Mouse (Mus musculus) ovary, adult 18-20 months (tissue): ENCODE data around the gene Acer3.
A peak's percentile ranks its signal among the peaks of the same experiment; 100 is the strongest.

Experiments used
- DNase-seq: peaks from one replicate; pipeline ENCODE4 v3.0.0; 2022; ENCODE audit warnings: low spot score, mixed read lengths

The Acer3 gene

GRCm38 (mm10) chr7:98321083-98321482 lies at the start of gene Acer3:
Gene Acer3, minus strand, starts transcription at chr7:98321208.
- DNase-seq, result no peak

GRCm38 (mm10) chr7:98369762-98370369 lies 48.9 kb upstream of the Acer3 start:
- DNase-seq, result no peak

DNA sequence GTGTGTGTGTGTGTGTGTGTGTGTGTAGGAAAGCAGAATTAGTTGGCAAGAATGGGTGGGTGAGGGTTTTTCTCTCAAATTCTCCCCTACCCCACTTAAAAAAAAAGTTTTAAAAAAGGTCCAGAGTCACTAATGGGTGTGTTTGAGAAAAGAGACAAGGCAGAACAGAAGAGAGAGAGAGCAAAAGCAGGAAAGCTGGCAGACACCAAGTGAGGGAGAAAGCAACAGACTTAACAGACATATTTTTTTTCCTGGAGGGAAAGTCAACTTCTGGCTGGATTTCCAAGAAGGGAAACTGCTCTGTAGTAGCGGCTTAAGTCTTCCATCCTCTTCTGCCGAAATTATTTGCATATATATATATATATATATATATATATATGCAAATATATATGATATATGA lies 40.7 kb upstream of the Acer3 start:
- no peak for DNase-seq

DNA sequence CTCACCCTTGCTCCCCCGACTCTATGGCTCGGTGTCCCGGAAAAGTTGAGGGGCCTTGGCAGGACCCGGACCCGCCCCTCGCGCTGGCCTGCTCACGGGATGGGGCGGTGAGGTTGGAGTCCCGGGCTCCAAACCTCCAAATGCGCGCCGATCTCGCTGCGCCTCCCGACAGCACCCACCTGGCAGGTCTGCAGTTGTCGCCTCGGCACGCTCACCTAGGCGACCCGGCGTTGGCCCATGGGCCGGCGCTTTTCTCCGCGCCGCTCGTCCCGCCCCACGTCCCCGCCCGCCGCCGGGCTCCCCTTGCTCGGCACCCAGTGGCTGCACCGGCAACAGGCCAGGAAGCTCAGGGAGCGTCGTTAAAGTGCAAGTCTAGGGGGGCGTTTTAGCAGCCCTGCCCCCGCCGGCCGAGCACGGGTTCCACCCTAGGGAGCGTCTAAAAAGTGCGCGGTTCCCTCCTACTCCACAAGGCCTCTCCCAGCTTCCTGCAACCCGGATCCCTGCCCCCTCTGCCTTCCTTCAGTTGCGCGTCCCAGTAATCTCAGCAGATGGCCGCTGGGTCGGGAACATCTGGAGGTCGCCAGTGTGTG lies 40.1 kb upstream of the Acer3 start, which contains the start of gene Tsku:
TSS of gene Tsku (minus strand) at position 266 of the 590 bp plus-strand sequence.
- peak; percentile 90 for DNase-seq

DNA sequence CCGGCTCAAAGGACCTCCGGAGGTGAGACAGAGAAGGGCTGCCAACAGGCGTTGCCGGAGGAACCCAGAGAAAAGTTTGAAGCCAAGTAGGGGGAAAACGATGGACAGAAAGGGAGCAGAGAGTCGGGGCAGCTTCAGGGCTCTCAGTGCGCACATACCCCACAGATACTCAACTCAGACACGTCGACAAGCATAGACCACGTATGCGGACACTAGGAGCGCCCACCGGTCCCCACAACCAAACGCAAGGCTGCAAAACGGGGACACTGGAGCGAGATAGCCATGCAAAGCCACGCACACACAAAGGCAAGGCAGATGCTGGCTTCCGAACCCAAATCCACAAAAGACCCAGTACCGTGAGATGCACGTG lies 39.6 kb upstream of the Acer3 start:
- DNase-seq, result no peak

GRCm38 (mm10) chr7:98359951-98360620 lies 39.1 kb upstream of the Acer3 start:
- DNase-seq, result peak; percentile 17

GRCm38 (mm10) chr7:98358016-98358415 lies 37.0 kb upstream of the Acer3 start:
- DNase-seq, result no peak

- DNase-seq, result no peak
These were observed 36.3 kb upstream of the Acer3 start for GRCm38 (mm10) chr7:98357324-98357723.

DNA sequence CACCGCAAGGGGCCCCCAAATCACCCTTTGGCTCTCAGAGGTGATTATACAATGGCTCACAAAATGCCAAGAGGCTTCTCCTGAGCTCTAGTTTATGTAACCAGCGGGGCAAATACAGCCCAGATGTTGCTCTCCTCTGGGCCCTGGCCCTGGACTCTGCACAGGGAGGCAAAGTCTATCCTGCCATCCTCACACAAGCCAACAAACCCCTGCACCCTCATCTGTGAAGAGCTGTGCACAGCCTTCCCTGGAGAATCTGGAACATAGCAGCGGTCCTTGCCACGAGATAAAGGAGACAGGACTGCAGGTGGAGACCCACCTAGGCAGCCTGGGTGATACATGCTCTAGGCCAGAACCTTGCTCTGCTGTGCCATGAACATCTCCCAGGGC lies 33.9 kb upstream of the Acer3 start:
- no peak for DNase-seq

- DNase-seq, result no peak
These were observed 33.3 kb upstream of the Acer3 start for GRCm38 (mm10) chr7:98354160-98354920.

GRCm38 (mm10) chr7:98353616-98354015 lies 32.6 kb upstream of the Acer3 start:
- DNase-seq, result no peak

DNA sequence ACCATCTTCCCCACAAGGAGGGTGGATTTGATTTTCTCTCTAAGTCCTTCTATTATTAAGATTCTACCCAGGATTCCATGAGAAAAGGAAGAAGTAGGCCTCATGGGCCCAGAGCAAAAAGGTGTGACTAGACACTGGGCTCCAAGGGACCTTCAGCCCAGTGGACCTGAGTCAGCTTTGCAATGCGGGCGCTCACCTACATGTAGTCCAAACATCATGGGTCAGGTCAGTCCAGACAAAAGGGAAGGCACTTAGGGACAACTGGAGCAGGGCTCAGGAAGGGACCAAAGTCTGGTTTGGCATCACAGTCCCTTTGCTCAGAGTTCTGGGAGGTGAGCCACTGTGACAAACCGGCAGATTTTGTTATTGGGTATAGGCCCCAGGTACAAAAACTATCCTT lies 30.5 kb upstream of the Acer3 start:
- no peak for DNase-seq

GRCm38 (mm10) chr7:98349821-98350220 lies 28.8 kb upstream of the Acer3 start:
- no peak for DNase-seq

DNA sequence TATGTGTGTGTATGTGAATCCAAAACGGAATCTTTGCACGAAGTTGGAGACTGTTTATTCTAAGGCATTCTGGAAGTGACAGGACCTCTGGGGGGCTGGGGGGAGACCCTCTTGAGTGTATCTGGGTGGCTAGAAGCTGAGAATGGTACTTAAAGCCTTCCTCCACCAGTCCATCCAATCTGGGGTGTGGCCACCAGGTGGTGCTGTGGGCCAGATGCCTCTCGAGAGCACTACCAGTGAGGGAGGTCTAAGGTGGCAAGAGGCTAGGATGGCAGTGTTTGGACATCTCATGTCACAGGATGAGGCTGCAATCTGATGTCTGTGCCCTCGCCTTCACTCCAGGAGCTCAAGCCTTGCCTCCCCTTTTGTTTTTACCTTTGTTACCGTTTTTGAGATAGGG lies 28.1 kb upstream of the Acer3 start:
- DNase-seq, result peak; percentile 43

DNA sequence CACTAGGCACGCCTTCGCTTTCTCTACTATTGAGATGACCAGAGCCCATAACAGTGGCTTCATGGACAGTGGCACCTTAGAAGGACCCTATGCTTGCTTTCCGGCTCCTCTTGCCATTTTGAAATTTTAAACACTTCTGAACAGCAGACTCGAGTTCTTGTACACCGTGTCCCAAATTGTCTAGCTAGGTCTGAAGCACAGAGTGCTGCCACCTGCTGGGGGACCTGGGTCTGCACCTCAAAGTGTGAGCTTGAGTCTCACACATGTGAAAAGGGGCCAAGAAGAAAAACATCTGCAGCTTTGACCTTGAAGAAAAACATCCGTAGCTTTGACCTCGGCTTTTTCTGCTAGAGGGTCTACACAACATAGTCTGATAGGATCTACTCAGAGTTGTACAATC lies 27.0 kb upstream of the Acer3 start:
- no peak for DNase-seq

- DNase-seq, result no peak
These were observed 26.5 kb upstream of the Acer3 start for GRCm38 (mm10) chr7:98347471-98347870.

GRCm38 (mm10) chr7:98345036-98345435 lies 24.0 kb upstream of the Acer3 start:
- no peak for DNase-seq

DNA sequence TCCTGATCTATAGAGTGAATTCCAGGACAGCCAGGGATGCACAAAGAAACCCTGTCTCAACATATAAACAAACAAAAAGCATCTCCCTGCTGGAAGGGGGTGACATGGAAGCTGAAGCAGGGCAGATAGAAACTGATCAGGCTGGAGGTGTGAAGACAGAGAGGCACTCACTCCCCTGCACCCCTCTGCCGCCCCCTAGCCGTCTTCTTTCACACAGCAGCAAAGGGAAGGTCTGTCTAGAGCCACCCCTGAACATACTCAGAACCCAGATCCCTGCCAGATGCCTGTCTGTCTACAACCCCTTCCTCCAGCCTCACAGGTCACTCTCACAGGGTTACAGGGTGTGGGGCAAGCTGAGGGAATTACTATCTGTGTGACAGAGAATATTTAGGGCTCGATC lies 23.4 kb upstream of the Acer3 start:
- DNase-seq, result no peak

DNA sequence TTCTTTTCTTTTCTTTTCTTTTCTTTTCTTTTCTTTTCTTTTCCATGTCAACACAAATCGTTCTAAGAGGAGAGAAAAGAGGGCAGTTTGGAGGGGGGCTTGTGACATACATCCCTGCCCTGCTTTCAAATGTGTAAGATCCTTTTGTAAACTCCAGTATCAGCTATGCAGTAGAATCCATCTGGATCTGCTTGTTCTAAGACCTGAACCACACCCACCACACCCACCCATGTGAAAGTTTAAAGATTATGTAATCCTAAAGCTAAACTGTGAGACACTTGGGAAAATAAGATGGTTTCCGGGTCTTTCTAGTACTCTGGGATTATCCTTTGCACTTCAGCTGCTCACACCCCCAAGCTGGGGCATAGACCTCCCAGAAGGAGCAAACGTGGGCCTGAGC lies 21.2 kb upstream of the Acer3 start:
- no peak for DNase-seq

DNA sequence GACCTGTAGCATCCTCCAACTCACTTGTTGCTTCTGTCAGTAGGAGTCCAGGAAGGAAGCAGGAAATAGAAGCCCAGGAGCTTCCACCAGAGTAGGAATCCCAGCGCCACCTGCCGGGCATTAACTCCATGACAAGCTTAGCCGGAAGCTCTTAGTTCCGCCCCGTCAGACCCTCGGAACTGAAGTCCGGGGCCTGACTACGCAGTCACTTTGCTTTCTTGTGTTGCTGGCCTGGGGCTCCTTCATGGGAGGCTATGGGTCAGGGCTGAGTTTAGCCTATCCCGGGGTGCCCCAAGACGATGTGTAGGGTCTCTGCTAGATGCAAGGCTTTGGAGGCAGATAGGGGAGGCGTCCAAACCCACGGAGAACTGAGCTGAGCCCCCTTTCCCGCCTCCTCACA lies 20.5 kb upstream of the Acer3 start:
- DNase-seq, result peak; percentile 52

- no peak for DNase-seq
These were observed 19.3 kb upstream of the Acer3 start for GRCm38 (mm10) chr7:98340343-98340742.

DNA sequence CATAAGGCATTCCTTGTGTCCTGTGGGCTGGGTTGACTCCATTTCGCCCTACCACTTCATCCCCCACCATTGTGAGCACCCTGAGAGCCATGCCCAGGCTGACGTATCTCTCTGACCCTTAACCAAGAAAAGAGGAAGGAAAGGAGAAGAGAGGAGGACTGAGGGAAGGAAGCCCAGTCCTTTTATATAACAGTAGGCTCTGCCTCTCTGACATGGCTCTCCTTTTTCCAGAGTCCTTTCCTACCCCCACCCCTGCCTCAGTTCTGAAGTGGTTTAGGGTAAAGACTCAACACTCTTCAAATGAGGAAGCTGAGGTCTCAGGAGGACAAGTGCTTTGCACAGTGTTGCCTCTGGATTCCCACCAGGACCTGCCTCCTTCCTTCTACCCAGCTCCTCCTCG lies 13.0 kb upstream of the Acer3 start:
- no peak for DNase-seq

DNA sequence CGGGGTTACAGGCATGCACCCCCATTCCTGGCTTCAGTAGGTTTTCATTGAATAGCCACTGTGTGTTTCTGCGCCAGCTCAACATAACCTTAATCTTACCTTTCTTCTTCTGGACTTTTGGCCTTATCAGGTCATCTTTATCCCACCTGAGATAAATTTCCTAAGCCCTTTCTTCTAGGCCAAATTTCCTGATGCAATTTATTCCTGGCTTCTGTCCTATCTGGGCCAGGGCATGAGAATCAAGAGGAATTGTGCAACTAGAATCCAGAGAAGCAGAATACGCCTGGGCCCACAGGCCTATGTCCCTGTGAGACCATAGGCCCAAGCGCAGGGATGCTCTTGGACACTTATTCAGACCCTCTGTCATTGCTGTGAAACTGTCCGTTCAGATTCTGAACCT lies 12.5 kb upstream of the Acer3 start:
- no peak for DNase-seq
